Mouse (Mus musculus): ENCODE measurements around the gene Magi1.

The Magi1 gene

GRCm38 (mm10) chr6:94256982-94257830 is 26.5 kb downstream of the Magi1 start:
- no peak for DNase-seq

- DNase-seq, result no peak
Observed at GRCm38 (mm10) chr6:94253943-94254342, 29.8 kb downstream of the Magi1 start.

- no peak for DNase-seq
Observed at GRCm38 (mm10) chr6:94251358-94251945, 32.3 kb downstream of the Magi1 start.

GRCm38 (mm10) chr6:94249286-94249790 is 34.4 kb downstream of the Magi1 start:
- no peak for DNase-seq

- DNase-seq, result no peak
Observed at GRCm38 (mm10) chr6:94241251-94241650, 42.5 kb downstream of the Magi1 start.

GRCm38 (mm10) chr6:94238643-94239042 is 45.1 kb downstream of the Magi1 start:
- no peak for DNase-seq

- no peak for DNase-seq
Observed at GRCm38 (mm10) chr6:94236899-94237298, 46.8 kb downstream of the Magi1 start.

- DNase-seq, result no peak
Observed at GRCm38 (mm10) chr6:94232243-94232785, 51.4 kb downstream of the Magi1 start.

- no peak for DNase-seq
Observed at GRCm38 (mm10) chr6:94231831-94232230, 51.9 kb downstream of the Magi1 start.

- DNase-seq, result no peak
Observed at GRCm38 (mm10) chr6:94231367-94231766, 52.4 kb downstream of the Magi1 start.

GRCm38 (mm10) chr6:94230918-94231317 is 52.8 kb downstream of the Magi1 start:
- no peak for DNase-seq

GRCm38 (mm10) chr6:94230129-94230528 is 53.6 kb downstream of the Magi1 start:
- no peak for DNase-seq

GRCm38 (mm10) chr6:94226262-94226661 is 57.5 kb downstream of the Magi1 start:
- no peak for DNase-seq

GRCm38 (mm10) chr6:94225832-94226231 is 57.9 kb downstream of the Magi1 start:
- DNase-seq, result no peak

GRCm38 (mm10) chr6:94225091-94225490 is 58.6 kb downstream of the Magi1 start:
- DNase-seq, result no peak

- DNase-seq, result no peak
Observed at GRCm38 (mm10) chr6:94222253-94222652, 61.5 kb downstream of the Magi1 start.

- no peak for DNase-seq
Observed at GRCm38 (mm10) chr6:94221750-94222149, 62.0 kb downstream of the Magi1 start.

- no peak for DNase-seq
Observed at GRCm38 (mm10) chr6:94218076-94218475, 65.6 kb downstream of the Magi1 start.

GRCm38 (mm10) chr6:94215834-94216233 is 67.9 kb downstream of the Magi1 start:
- DNase-seq, result no peak

GRCm38 (mm10) chr6:94214895-94215538 is 68.7 kb downstream of the Magi1 start:
- DNase-seq, result no peak

GRCm38 (mm10) chr6:94205926-94206325 is 77.8 kb downstream of the Magi1 start:
- no peak for DNase-seq

GRCm38 (mm10) chr6:94203642-94204145 is 80.0 kb downstream of the Magi1 start:
- no peak for DNase-seq

- no peak for DNase-seq
Observed at GRCm38 (mm10) chr6:94201940-94202339, 81.8 kb downstream of the Magi1 start.
